Mouse (Mus musculus) thymus, adult 2 months (tissue): ENCODE measurements at regions not wholly inside any gene's neighbourhood (a gene's known extent, or its start where the extent isn't known, plus 50 kb on each side); places are given as distances from the start of the nearest gene placed in this dataset.

Experiments
- CTCF ChIP-seq: fragments of 200-500 bp; IDR thresholded peaks from 2 replicates; pipeline ENCODE4 v1.5.1; 2012; ENCODE audit warnings: mild to moderate bottlenecking, control low read depth, low read length, moderate library complexity, borderline replicate concordance; ENCODE audit not compliant: control insufficient read depth, poor library complexity, insufficient read depth; ENCODE audit errors: extremely low read depth
- POLR2A ChIP-seq: fragments of 200-500 bp; IDR thresholded peaks from 2 replicates; pipeline ENCODE4 v1.6.1; 2012; ENCODE audit warnings: mild to moderate bottlenecking, low read length, control low read depth, moderate library complexity; ENCODE audit not compliant: control insufficient read depth, poor library complexity, insufficient read depth; ENCODE audit errors: extremely low read depth

DNA sequence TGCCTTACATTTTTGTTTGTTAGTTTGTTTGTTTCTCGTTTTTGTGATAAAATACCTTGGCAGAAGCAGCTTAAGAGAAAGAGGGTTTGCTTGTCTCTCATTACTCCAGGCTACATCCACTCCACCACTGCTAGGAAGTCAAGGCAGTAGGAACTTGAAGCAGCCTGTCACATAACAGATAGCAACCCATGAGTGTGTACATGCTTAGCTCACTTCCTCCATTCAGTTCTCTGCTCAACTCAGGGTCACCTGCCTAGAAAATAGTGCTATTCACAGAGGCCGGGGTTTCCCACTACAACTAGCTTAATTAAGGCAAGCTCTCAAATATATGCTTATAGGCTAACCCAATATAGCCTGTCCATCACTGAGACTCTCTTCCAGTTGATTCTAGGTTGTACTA, 527.0 kb upstream of the Lrrc6 start:
- TF ChIP-seq POLR2A: no peak
- no peak for TF ChIP-seq CTCF
